Mouse (Mus musculus) stomach, adult 2 months (tissue): ENCODE results near the gene Gm10096. TPM values are rescaled to one million over a fixed set of nuclear protein-coding genes. Genes with fewer than 3 reads are reported as not detected.

Experiments
- polyA plus RNA-seq: library from polyadenylated mRNA; depleted of rRNA; stranded (reverse); fragments of >200 nt; gene quantifications from 2 replicates; pipeline ENCODE4 v1.2.3, GENCODE M21; 2012; rRNA removed

Gm10096 gene
- not detected in 2 replicates for polyA plus RNA-seq

DNA sequence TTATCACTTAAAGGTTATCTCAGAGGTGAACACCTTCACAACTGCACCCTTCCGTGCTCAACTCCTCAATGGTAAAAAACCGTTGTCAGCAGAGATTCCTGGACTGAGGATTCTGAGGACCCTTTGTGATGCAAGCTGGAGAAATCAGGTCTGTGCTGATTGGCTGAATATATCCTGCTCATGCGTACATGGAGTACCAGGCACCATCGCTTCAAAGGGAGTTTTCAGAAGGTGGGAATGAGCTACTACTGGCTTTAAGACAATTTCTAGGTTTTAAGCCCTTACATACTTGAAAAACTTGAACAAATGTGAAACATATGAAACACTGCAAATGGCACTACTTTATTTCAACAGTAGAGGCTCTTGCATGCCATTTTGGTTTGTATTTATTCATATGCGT, at the start of gene Gm10096:
Gene Gm10096, minus strand, starts transcription at position 101 of the 400 bp plus-strand sequence.

